Mouse (Mus musculus): ENCODE results near the gene Sh3kbp1. TPM values are rescaled to one million over a fixed set of nuclear protein-coding genes. Genes with fewer than 3 reads are reported as not detected.
A peak's percentile ranks its signal among the peaks of the same experiment; 100 is the strongest.

The Sh3kbp1 gene
- total and polyA plus RNA-seq, 3 experiments, result 18.6 to 37.7 TPM; not detected in 1

- no peaks in the 10 kb centered on the region; a peak in 1 of 4 replicates for H3K36me3 ChIP-seq (ENCODE audit: control insufficient read depth in 1 of 2, insufficient read depth in 2 of 2, low read length in 2 of 2)
- TF ChIP-seq CHD2 (IDR thresholded peaks at IDR 0.05; ENCODE audit: low read length) (no peak), POLR2AphosphoS2 (IDR thresholded peaks at IDR 0.05; ENCODE audit: low read length) (no peak), MYC (IDR thresholded peaks at IDR 0.05; ENCODE audit: low read depth, low read length) (no peak), POLR2AphosphoS5 (IDR thresholded peaks at IDR 0.05; ENCODE audit: borderline replicate concordance, low read depth, low read length) (no peak), MYB (IDR thresholded peaks at IDR 0.05; ENCODE audit: low read depth, low read length) (no peak), TAL1 (IDR thresholded peaks at IDR 0.05; ENCODE audit: low read length) (no peak), USF2 (IDR thresholded peaks at IDR 0.05; ENCODE audit: borderline replicate concordance in 1 of 2, insufficient read depth in 1 of 2, low read depth in 1 of 2, low read length in 2 of 2) (no peak), ZC3H11A (IDR thresholded peaks at IDR 0.05; ENCODE audit: low read depth, low read length) (no peak), ZKSCAN1 (IDR thresholded peaks at IDR 0.05; ENCODE audit: low read depth, low read length) (no peak), MEF2A (IDR thresholded peaks at IDR 0.05; ENCODE audit: extremely low read depth, insufficient replicate concordance, low read depth, low read length, poor library complexity, severe bottlenecking) (no peak), UBTF (IDR thresholded peaks at IDR 0.05; ENCODE audit: borderline replicate concordance, insufficient read depth, low read depth, low read length) (no peak), NRF1 (IDR thresholded peaks at IDR 0.05; ENCODE audit: insufficient read depth, low read depth, low read length, poor library complexity, severe bottlenecking) (no peak), POLR2A (IDR thresholded peaks at IDR 0.05; ENCODE audit: control insufficient read depth in 1 of 2, insufficient read depth in 1 of 2, low read depth in 1 of 2, low read length in 2 of 2, poor library complexity in 1 of 2) (no peak), USF1 (IDR thresholded peaks at IDR 0.05; ENCODE audit: low read depth, low read length) (no peak), CTCF (IDR thresholded peaks at IDR 0.05 in 2 of 3, conservative IDR thresholded peaks at IDR 0.05 in 1 of 3; ENCODE audit: control insufficient read depth in 1 of 3, insufficient read depth in 1 of 3, low read depth in 2 of 3, low read length in 3 of 3, poor library complexity in 1 of 3, severe bottlenecking in 1 of 3) (no peak), RAD21 (IDR thresholded peaks at IDR 0.05; ENCODE audit: low read depth, low read length) (no peak)
- H3K4me1 ChIP-seq (ENCODE audit: control insufficient read depth in 1 of 2, insufficient read depth in 2 of 2, low read length in 2 of 2), result no peaks in the 10 kb centered on the region
- no peak overlapping the region for H3K4me3 ChIP-seq (ENCODE audit: control insufficient read depth in 1 of 2, insufficient read depth in 1 of 2, low read depth in 2 of 2, low read length in 2 of 2)
- H3K9ac ChIP-seq (ENCODE audit: control insufficient read depth, low read depth, low read length, poor library complexity, severe bottlenecking), result no peak overlapping the region
- H3K79me2 ChIP-seq (ENCODE audit: control insufficient read depth, insufficient read depth, low read length, poor library complexity), result no peaks in the 10 kb centered on the region
- no peak overlapping the region for H3K27ac ChIP-seq (ENCODE audit: control insufficient read depth, low read depth, low read length)
- H3K27me3 ChIP-seq (ENCODE audit: control insufficient read depth in 1 of 2, insufficient read depth in 2 of 2, low read length in 2 of 2), result no peaks in the 10 kb centered on the region
- DNase-seq (ENCODE audit: low read depth, low spot score), result no peak
- H3K9me3 ChIP-seq (replicated peaks; ENCODE audit: insufficient read depth, low read length), result no peaks in the 10 kb centered on the region
These were observed 168.5 kb downstream of the Sh3kbp1 start for GRCm38 (mm10) chrX:159795603-159796002.

DNA sequence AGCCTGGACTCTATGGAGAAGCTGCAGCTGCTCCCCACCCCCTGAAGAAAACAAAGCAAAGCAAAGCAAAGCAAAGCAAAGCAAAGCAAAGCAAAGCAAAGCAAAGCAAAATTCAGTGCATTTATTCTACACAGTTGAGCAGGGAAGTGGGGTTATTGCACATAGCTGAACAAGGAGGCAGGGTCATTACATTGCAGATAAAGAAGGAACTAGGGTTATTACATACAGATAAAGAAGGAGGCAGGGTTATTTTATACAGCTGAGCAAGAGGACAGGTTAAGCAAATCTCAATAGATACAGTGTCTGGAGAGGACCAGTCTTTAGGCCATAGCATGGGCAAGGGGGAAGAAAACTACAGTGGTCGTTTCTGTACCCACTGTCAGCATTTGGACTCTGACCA lies 177.3 kb downstream of the Sh3kbp1 start:
- H3K27me3 ChIP-seq (ENCODE audit: control insufficient read depth in 1 of 2, insufficient read depth in 2 of 2, low read length in 2 of 2), result no peaks in the 10 kb centered on the region
- peaks cover 0 to 8% of the 10 kb centered on the region in 2 experiments; a peak in 2 of 4 replicates for H3K4me1 ChIP-seq (ENCODE audit: control insufficient read depth in 1 of 2, insufficient read depth in 2 of 2, low read length in 2 of 2)
- no peak overlapping the region for H3K4me3 ChIP-seq (ENCODE audit: control insufficient read depth in 1 of 2, insufficient read depth in 1 of 2, low read depth in 2 of 2, low read length in 2 of 2)
- H3K79me2 ChIP-seq (ENCODE audit: control insufficient read depth, insufficient read depth, low read length, poor library complexity), result no peaks in the 10 kb centered on the region
- peaks cover 0 to 6% of the 10 kb centered on the region in 2 experiments; a peak in 2 of 4 replicates for H3K36me3 ChIP-seq (ENCODE audit: control insufficient read depth in 1 of 2, insufficient read depth in 2 of 2, low read length in 2 of 2)
- DNase-seq (ENCODE audit: low read depth, low spot score), result peak; percentile 32
- no peak overlapping the region for H3K27ac ChIP-seq (ENCODE audit: control insufficient read depth, low read depth, low read length)
- no peak for TF ChIP-seq MXI1 (IDR thresholded peaks at IDR 0.05; ENCODE audit: low read depth, low read length)
- 0 out of 4 replicates have a peak, but pooled peaks of 1 of the 2 experiments have one; percentile 19 for TF ChIP-seq EP300 (IDR thresholded peaks at IDR 0.05; ENCODE audit: low read depth in 1 of 2, low read length in 2 of 2)
- TF ChIP-seq ETS1 (IDR thresholded peaks at IDR 0.05; ENCODE audit: low read depth, low read length), result peak; percentile 25; the same call in 1 of the 2 replicates
- TF ChIP-seq GATA1 (IDR thresholded peaks at IDR 0.05; ENCODE audit: low read depth, low read length), result peak; percentile 31
- TF ChIP-seq TBP (IDR thresholded peaks at IDR 0.05; ENCODE audit: low read depth, low read length), result no peak
- no peaks in the 10 kb centered on the region for H3K9me3 ChIP-seq (replicated peaks; ENCODE audit: insufficient read depth, low read length)
- H3K9ac ChIP-seq (ENCODE audit: control insufficient read depth, low read depth, low read length, poor library complexity, severe bottlenecking), result no peak overlapping the region
